Mouse (Mus musculus) regulatory T cell (primary cell): ENCODE measurements at regions not wholly inside any gene's neighbourhood (a gene's known extent, or its start where the extent isn't known, plus 50 kb on each side); places are given as distances from the start of the nearest gene placed in this dataset.

ENCODE experiments used
- in situ Hi-C: fragments of 300-600 bp; cut with MboI, MseI; formaldehyde crosslinking; loops from one replicate; pipeline ENCODE4 v1.15.1; 2025; ENCODE audit warnings: high pct_unique_total_duplicates

DNA sequence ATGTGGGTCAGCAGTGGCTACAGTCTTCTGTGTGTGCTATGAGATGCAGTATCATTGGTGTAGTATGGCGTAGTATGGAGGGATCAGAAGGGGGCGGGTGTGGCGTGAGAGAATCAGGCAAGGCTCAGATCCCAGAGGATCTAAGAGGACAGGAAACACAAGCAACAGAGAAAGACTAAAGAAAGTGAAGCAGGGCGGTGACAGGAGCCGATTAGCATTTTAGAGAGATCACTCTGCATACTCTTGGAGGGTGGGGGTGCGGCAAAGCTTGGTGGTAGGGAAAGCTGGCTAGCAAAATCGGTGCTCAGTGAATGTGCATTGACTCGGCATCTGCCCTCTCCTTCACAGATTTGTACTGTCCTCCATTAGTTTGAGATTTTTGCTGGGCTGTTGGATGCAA, 93.1 kb upstream of the Mphosph6 start:
- in situ Hi-C loops = no loop called here

GRCm38 (mm10) chr8:117890211-117890610, 88.5 kb upstream of the Mphosph6 start:
- in situ Hi-C loops = no loop called here

GRCm38 (mm10) chr8:117881414-117881973, 79.8 kb upstream of the Mphosph6 start:
- in situ Hi-C loops = no loop called here

- in situ Hi-C loops = no loop called here
Measured at GRCm38 (mm10) chr8:117880279-117880975, 78.7 kb upstream of the Mphosph6 start.

DNA sequence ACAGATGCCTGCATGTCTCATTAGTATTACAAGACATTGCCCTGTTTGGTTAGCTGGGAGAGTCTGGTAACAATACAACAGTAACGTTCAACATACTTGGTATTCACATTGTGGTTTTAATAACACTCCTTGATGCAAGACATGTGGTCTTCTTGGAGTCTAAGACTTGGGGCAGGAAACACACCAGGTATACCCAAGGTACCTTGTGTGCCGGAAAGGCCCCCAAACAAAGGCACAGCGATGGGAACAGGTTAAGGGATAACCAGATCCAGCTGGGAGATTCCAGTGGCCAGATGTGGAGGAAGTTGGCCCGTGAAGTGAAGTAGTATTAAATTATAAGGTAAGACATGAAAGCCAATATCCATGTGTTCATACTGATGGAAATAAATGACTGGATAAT, 71.9 kb upstream of the Mphosph6 start:
- in situ Hi-C loops = no loop called here

- in situ Hi-C loops = no loop called here
Measured at GRCm38 (mm10) chr8:117867138-117867537, 65.4 kb upstream of the Mphosph6 start.

DNA sequence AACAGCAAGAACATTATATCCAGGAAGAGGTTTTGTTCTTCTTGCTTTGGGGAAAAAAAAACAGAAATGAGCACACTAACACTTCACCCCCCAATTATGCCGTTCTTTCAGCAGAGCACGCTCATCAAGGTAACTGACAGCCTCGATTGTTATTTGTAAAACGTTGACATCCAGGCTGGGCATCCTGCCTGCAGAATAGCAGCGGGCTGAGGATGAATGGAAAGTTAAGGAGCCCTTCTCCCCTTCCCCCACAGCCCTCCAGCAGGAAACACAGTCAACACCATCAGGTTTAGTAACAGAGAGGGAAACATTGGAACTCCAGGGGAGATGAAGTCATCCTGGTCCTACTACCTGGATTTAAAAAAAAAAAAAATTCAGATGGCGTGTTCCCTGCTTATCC, 63.3 kb upstream of the Mphosph6 start:
- in situ Hi-C loops = no loop called here

GRCm38 (mm10) chr8:117863837-117864236, 62.1 kb upstream of the Mphosph6 start:
- in situ Hi-C loops = loop anchor here (5.0 kb wide), 1 partner anchor 92 kb away; no protein-coding TSS in a partner anchor

DNA sequence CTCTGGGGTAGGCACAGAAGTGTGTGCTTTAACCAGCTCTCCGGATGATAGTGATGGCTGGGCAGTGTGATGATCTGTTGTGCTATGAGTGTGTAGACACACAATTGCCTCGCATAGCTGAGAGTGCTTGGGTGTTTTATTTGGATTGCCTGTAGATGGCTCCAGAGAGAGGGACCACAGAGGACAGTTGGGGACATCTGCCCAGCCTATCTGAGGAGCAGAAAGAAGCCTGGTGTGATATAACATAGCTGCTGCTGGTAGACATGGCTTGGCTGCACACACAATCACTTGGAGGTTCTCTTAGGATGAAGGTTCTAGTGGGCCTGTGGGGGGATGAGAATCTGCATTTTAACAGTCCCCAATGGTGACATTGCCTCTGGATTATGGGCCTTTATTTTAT, 60.6 kb upstream of the Mphosph6 start:
- in situ Hi-C loops = loop anchor here (5.0 kb wide), 1 partner anchor 90 kb away; no protein-coding TSS in a partner anchor

DNA sequence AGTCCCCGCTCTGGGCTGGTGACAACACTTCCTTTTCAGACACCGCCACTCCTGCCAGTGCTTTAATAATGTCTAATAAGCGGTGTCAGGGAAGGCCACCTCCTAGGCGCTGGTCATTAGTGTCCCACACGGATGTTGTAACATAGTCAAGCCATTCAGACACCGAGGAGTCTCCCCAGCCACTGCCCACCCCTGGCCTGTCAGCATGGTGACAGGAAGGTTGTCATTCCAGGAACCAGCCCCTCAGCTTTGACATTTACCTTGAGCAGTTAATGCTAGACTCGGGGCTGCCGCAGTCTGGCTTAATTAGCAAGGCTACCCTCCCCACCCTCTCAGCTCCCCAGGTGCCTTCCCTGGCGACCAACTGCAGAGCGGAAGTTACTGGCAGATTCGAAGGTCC, 58.0 kb upstream of the Mphosph6 start:
- in situ Hi-C loops = loop anchor here (5.0 kb wide), 1 partner anchor 87 kb away; no protein-coding TSS in a partner anchor

DNA sequence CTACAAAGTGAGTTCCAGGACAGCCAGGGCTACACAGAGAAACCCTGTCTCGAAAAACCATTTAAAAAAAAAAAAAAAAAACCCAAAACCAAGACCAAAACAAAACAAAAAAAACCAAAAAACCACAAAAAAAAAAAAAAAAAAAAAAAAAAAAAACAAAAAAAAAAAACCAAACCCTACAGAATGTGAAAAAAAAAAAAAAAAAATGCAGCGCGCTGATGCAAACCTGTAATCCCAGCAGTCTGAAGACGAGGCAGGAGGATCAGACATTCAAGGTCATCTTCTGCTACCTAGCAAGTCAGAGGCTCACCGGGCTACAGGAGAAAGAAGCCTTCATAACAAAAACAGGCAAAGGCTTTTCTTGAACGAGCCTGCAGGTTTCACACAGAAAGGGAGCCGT, 57.4 kb upstream of the Mphosph6 start:
- in situ Hi-C loops = no loop called here

DNA sequence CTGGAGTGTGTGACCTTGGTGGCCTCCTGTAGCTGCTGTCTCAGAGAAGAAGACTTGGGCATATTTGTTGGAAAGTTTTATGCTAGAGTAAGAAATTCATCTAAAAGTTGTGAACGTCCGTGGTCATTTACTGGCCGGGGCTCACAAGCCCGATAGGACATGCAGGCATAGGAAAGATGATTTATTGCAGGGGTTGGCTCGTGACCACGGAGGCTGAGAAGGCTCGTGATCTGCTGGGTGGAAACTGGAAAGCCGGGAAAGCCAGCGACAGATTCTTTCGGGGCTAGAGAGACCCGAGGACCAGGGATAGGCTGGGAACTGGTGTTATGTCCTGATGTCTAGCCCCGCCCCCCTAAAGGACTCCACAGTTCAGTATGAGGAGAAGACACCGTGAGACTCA, 54.4 kb upstream of the Mphosph6 start:
- in situ Hi-C loops = no loop called here

DNA sequence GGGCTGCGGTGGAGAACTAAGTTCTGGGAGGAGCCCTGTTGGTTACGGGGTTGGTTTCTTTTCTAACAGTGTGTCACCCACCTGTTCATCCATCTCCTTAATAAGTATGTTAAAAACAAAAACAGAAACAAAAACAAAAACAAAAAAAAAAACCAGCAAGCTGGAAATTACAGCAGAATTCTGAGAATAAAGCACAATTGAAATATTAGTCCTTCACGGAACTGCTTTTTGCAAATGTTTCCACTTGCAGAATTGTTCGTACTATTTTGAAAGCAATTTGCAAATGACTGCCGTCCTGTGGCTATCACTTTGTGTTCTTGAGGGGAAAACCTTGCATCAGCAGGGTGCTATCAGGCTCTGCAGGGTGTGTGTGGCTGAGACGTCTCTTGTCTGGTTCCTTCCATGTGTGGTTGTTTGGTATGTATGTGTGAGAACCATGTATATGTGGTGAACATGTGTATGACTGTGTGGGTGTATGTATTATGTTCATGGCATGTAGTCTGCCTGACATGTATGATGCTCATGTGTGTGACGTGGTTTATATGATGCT, 53.3 kb upstream of the Mphosph6 start:
- in situ Hi-C loops = no loop called here

DNA sequence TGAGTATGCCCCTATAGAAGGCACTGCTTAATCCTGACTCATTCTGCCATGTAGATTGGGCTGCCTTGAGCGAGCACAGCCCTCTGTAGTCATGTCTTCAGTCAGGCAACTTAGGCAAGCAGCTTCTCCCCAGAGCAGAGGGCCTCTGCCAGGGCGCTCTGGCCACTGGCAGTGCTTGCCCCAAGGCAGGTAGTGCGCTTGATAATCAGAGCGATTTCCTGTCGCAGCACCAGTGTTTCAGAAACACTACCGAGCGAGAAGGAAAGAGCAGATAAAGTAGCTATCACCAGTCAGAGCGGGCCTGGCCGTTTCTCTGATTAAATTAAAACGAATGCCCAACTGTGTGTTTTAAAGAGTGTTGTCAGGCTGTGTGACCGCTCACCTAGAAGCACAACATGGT, 52.6 kb upstream of the Mphosph6 start:
- in situ Hi-C loops = no loop called here

DNA sequence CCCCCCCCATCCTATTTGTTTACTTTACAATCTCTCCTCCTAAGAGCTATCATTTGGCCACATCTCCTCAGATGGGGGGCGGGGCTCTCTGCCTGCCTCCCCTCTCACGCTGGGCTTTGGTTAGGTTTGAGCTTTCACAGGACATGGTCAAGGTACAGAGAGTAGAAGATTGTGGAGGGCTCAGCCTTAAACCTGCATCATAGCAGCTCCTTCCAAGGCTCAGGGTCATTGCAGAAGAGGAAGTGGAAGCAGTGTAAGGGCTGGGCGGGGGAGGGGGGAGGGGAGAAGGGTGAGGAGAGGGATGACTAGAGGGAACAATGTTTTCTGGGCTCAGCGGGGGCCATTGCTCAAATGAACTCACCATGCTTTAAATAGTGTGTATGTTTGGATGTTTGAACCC, 51.7 kb upstream of the Mphosph6 start:
- in situ Hi-C loops = no loop called here

DNA sequence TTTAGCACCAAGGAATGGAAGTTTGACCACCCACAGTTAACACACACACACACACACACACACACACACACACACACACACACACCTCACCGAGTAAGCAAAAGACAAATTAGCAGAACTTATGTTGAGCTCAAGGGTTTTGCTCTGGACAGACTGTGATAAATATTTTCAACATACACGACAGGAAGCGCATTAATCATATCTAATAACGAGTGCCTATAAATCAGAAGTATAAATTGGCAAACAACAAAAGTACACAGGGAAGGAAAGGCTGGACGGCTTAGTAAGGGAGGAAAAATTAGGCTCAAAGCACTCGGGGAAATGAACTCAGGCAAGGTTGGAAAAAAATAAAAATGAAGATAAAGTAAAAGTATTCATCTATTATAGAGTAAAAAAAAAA, 50.8 kb upstream of the Mphosph6 start:
- in situ Hi-C loops = no loop called here
